Mouse (Mus musculus) MEL (cell line): Measurements from ENCODE around the gene Notch2. TPM values are rescaled to one million over a fixed set of nuclear protein-coding genes. Genes with fewer than 3 reads are reported as not detected.

ENCODE experiments used
- DNase-seq: peaks from one replicate; pipeline ENCODE4 v3.0.0; 2011; ENCODE audit warnings: low read depth, low spot score
- H3K27ac ChIP-seq: 2 replicates; pipeline ENCODE4 v1.5.1; 2012; ENCODE audit warnings: low read depth, mild to moderate bottlenecking, control low read depth, low read length, moderate library complexity; ENCODE audit not compliant: control insufficient read depth
- H3K27me3 ChIP-seq, 2 experiments: fragments of 150-350 bp in 1 of 2; sonication (generic) in 1 of 2; 2 replicates each; pipeline ENCODE4 v1.6.1; 2012; ENCODE audit warnings: low read length in 2 of 2, mild to moderate bottlenecking in 2 of 2, improper control_type of control experiment in 1 of 2, moderate library complexity in 1 of 2; ENCODE audit not compliant: insufficient read depth in 2 of 2, control insufficient read depth in 1 of 2
- H3K36me3 ChIP-seq, 2 experiments: 2 replicates each; pipeline ENCODE4 v1.6.1; 2012 to 2014; ENCODE audit warnings: low read length in 2 of 2, improper control_type of control experiment in 1 of 2, inconsistent platforms in 1 of 2, mild to moderate bottlenecking in 1 of 2; ENCODE audit not compliant: insufficient read depth in 2 of 2, control insufficient read depth in 1 of 2
- H3K4me1 ChIP-seq, 2 experiments: fragments of 150-350 bp in 1 of 2; sonication (generic) in 1 of 2; 2 replicates each; pipeline ENCODE4 v1.6.1; 2012; ENCODE audit warnings: low read length in 2 of 2, improper control_type of control experiment in 1 of 2, mild to moderate bottlenecking in 1 of 2; ENCODE audit not compliant: insufficient read depth in 2 of 2, control insufficient read depth in 1 of 2
- H3K4me3 ChIP-seq, 2 experiments: fragments of 150-350 bp in 1 of 2; sonication (generic) in 1 of 2; 2 replicates each; pipeline ENCODE4 v1.5.1; 2012; ENCODE audit warnings: low read depth in 2 of 2, low read length in 2 of 2, mild to moderate bottlenecking in 2 of 2, moderate library complexity in 2 of 2, control low read depth in 1 of 2, improper control_type of control experiment in 1 of 2; ENCODE audit not compliant: control insufficient read depth in 1 of 2, insufficient read depth in 1 of 2
- H3K79me2 ChIP-seq: 2 replicates; pipeline ENCODE4 v1.6.1; 2012; ENCODE audit warnings: mild to moderate bottlenecking, low read length, moderate library complexity; ENCODE audit not compliant: control insufficient read depth, poor library complexity, insufficient read depth
- H3K9ac ChIP-seq: 2 replicates; pipeline ENCODE4 v1.6.1; 2012; ENCODE audit warnings: low read depth, mild to moderate bottlenecking, control low read depth, low read length, moderate library complexity; ENCODE audit not compliant: control insufficient read depth, poor library complexity, severe bottlenecking
- H3K9me3 ChIP-seq: fragments of 150-350 bp; sonication (generic); replicated peaks from 2 replicates; pipeline ENCODE4 v1.6.1; 2012; ENCODE audit warnings: mild to moderate bottlenecking, low read length, improper control_type of control experiment, moderate library complexity; ENCODE audit not compliant: insufficient read depth
- BHLHE40 ChIP-seq: IDR thresholded peaks from 2 replicates; pipeline ENCODE4 v1.6.1; 2012; ENCODE audit warnings: low read depth, mild to moderate bottlenecking, inconsistent platforms, low read length, improper control_type of control experiment, borderline replicate concordance
- CTCF ChIP-seq, 3 experiments: IDR thresholded peaks in 2 of 3; conservative IDR thresholded peaks in 1 of 3; 2 replicates each; pipeline ENCODE4 v1.5.1; 2011 to 2012; ENCODE audit warnings: low read length in 3 of 3, low read depth in 2 of 3, mild to moderate bottlenecking in 2 of 3, improper control_type of control experiment in 1 of 3, inconsistent platforms in 1 of 3, mixed read lengths in 1 of 3, moderate library complexity in 1 of 3; ENCODE audit not compliant: control insufficient read depth in 1 of 3, insufficient read depth in 1 of 3, poor library complexity in 1 of 3, severe bottlenecking in 1 of 3
- ELF1 ChIP-seq: IDR thresholded peaks from 2 replicates; pipeline ENCODE4 v1.6.1; 2014; ENCODE audit warnings: low read depth, mild to moderate bottlenecking, inconsistent platforms, low read length, improper control_type of control experiment, moderate library complexity
- EP300 ChIP-seq, 2 experiments: IDR thresholded peaks; 2 replicates each; pipeline ENCODE4 v1.6.1; 2011; ENCODE audit warnings: improper control_type of control experiment in 2 of 2, low read length in 2 of 2, low read depth in 1 of 2, mild to moderate bottlenecking in 1 of 2
- ETS1 ChIP-seq: IDR thresholded peaks from 2 replicates; pipeline ENCODE4 v1.6.1; 2012; ENCODE audit warnings: low read depth, mild to moderate bottlenecking, inconsistent platforms, low read length, improper control_type of control experiment, moderate library complexity
- GATA1 ChIP-seq: IDR thresholded peaks from 2 replicates; pipeline ENCODE4 v1.6.1; 2011; ENCODE audit warnings: low read depth, low read length, improper control_type of control experiment
- KAT2A ChIP-seq: conservative IDR thresholded peaks from 2 replicates; pipeline ENCODE4 v1.6.1; 2012; ENCODE audit warnings: low read depth, low read length, improper control_type of control experiment, inconsistent platforms
- MAX ChIP-seq: IDR thresholded peaks from 2 replicates; pipeline ENCODE4 v1.6.1; 2011; ENCODE audit warnings: low read length, improper control_type of control experiment
- MAZ ChIP-seq: IDR thresholded peaks from 2 replicates; pipeline ENCODE4 v1.6.1; 2012; ENCODE audit warnings: low read depth, mild to moderate bottlenecking, inconsistent platforms, low read length, improper control_type of control experiment
- MYB ChIP-seq: IDR thresholded peaks from 2 replicates; pipeline ENCODE4 v1.6.1; 2011; ENCODE audit warnings: mild to moderate bottlenecking, low read depth, low read length, improper control_type of control experiment
- NELFE ChIP-seq: IDR thresholded peaks from 2 replicates; pipeline ENCODE4 v1.6.1; 2011; ENCODE audit warnings: low read depth, low read length, improper control_type of control experiment
- NRF1 ChIP-seq: IDR thresholded peaks from 2 replicates; pipeline ENCODE4 v1.6.1; 2014; ENCODE audit warnings: low read depth, mild to moderate bottlenecking, inconsistent platforms, low read length, improper control_type of control experiment, moderate library complexity; ENCODE audit not compliant: poor library complexity, insufficient read depth, severe bottlenecking
- POLR2A ChIP-seq, 2 experiments: IDR thresholded peaks; 2 replicates each; pipeline ENCODE4 v1.6.1; 2011 to 2012; ENCODE audit warnings: low read length in 2 of 2, mild to moderate bottlenecking in 2 of 2, control low read depth in 1 of 2, improper control_type of control experiment in 1 of 2, low read depth in 1 of 2, moderate library complexity in 1 of 2; ENCODE audit not compliant: control insufficient read depth in 1 of 2, insufficient read depth in 1 of 2, poor library complexity in 1 of 2
- POLR2AphosphoS2 ChIP-seq: IDR thresholded peaks from 2 replicates; pipeline ENCODE4 v1.6.1; 2011; ENCODE audit warnings: low read length, improper control_type of control experiment
- RAD21 ChIP-seq: IDR thresholded peaks from 2 replicates; pipeline ENCODE4 v1.6.1; 2011; ENCODE audit warnings: mild to moderate bottlenecking, low read depth, low read length, improper control_type of control experiment
- SIN3A ChIP-seq: IDR thresholded peaks from 2 replicates; pipeline ENCODE4 v1.6.1; 2012; ENCODE audit warnings: low read length, improper control_type of control experiment, inconsistent platforms
- SMC3 ChIP-seq: IDR thresholded peaks from 2 replicates; pipeline ENCODE4 v1.6.1; 2011; ENCODE audit warnings: low read depth, low read length, improper control_type of control experiment
- TAL1 ChIP-seq: IDR thresholded peaks from 2 replicates; pipeline ENCODE4 v1.6.1; 2012; ENCODE audit warnings: mild to moderate bottlenecking, inconsistent platforms, low read length, moderate library complexity, mixed read lengths
- TBP ChIP-seq: IDR thresholded peaks from 2 replicates; pipeline ENCODE4 v1.8.0; 2011; ENCODE audit warnings: low read depth, low read length, improper control_type of control experiment
- USF1 ChIP-seq: IDR thresholded peaks from 2 replicates; pipeline ENCODE4 v1.6.1; 2014; ENCODE audit warnings: low read depth, mild to moderate bottlenecking, inconsistent platforms, low read length, improper control_type of control experiment, moderate library complexity
- ZC3H11A ChIP-seq: IDR thresholded peaks from 2 replicates; pipeline ENCODE4 v1.6.1; 2012; ENCODE audit warnings: low read depth, mild to moderate bottlenecking, inconsistent platforms, low read length, improper control_type of control experiment
- ZKSCAN1 ChIP-seq: IDR thresholded peaks from 2 replicates; pipeline ENCODE4 v1.6.1; 2012; ENCODE audit warnings: low read depth, mild to moderate bottlenecking, inconsistent platforms, low read length, improper control_type of control experiment, moderate library complexity
- polyA plus RNA-seq, 2 experiments: library from polyadenylated mRNA; stranded (reverse) in 1 of 2; unstranded in 1 of 2; fragments of >175 nt in 1 of 2; fragments of >200 nt in 1 of 2; gene quantifications; 2 replicates each; pipeline versions ENCODE4 v1.2.1 to v1.2.4; 2012; ENCODE audit warnings: low replicate concordance in 2 of 2, low read depth in 1 of 2; ENCODE audit not compliant: insufficient read length in 2 of 2, insufficient read depth in 1 of 2, missing spikeins in 1 of 2
- total RNA-seq: library from RNA; depleted of rRNA; stranded (reverse); fragments of 300-350 nt; gene quantifications from 2 replicates; pipeline ENCODE4 v1.2.3, GENCODE M21; 2012

Gene Notch2
- total and polyA plus RNA-seq, 3 experiments, result 16.2 to 36.6 (median 16.6) TPM

DNA sequence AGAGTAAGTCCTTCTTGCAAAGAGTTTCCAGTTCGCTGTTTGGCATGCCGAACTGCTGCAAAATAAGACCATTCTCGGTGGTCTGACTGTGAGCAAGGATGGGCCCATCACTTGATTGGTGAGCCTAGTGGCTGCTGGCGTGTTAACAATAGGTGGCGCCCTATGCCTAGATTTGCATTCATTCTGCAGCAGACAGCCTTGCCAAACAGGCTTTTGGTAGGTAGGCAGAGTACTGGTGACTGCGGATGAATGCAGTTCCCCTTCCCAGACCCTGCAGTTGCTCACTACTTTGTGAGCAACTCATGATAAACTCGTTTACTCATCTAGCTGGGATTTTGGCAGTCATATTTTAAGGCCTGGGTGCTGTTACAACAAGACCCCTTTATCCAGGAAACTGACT, 167.5 kb downstream of the Notch2 start:
- Histone ChIP-seq H3K4me1 (no peaks in the 10 kb centered on the region), H3K9me3 (no peaks in the 10 kb centered on the region), H3K9ac (no peak overlapping the region), H3K4me3 (no peak overlapping the region), H3K79me2 (no peaks in the 10 kb centered on the region), H3K27ac (no peak overlapping the region), H3K36me3 (no peaks in the 10 kb centered on the region), H3K27me3 (peaks cover 0 to 4% of the 10 kb centered on the region in 2 experiments; a peak in 2 of 4 replicates)
- DNase-seq, result peak; percentile 75
- no peak for TF ChIP-seq ETS1
- no peak for TF ChIP-seq GATA1
- no peak for TF ChIP-seq POLR2A (IDR thresholded peaks at IDR 0.05; ENCODE audit: control insufficient read depth in 1 of 2, insufficient read depth in 1 of 2, low read depth in 1 of 2, low read length in 2 of 2, poor library complexity in 1 of 2)
- peak; percentile 72 to 86 (median 81) for TF ChIP-seq CTCF (IDR thresholded peaks at IDR 0.05 in 2 of 3, conservative IDR thresholded peaks at IDR 0.05 in 1 of 3; ENCODE audit: control insufficient read depth in 1 of 3, insufficient read depth in 1 of 3, low read depth in 2 of 3, low read length in 3 of 3, poor library complexity in 1 of 3, severe bottlenecking in 1 of 3)
- TF ChIP-seq MAZ, result no peak
- peak; percentile 88 for TF ChIP-seq RAD21
- TF ChIP-seq TBP, result no peak
- TF ChIP-seq KAT2A, result no peak
- no peak for TF ChIP-seq NRF1
- peak; percentile 82 for TF ChIP-seq SMC3
- TF ChIP-seq POLR2AphosphoS2, result no peak
- peak; percentile 84 for TF ChIP-seq ZC3H11A
- no peak for TF ChIP-seq NELFE
- no peak for TF ChIP-seq EP300 (IDR thresholded peaks at IDR 0.05; ENCODE audit: low read depth in 1 of 2, low read length in 2 of 2)
- TF ChIP-seq SIN3A, result no peak

DNA sequence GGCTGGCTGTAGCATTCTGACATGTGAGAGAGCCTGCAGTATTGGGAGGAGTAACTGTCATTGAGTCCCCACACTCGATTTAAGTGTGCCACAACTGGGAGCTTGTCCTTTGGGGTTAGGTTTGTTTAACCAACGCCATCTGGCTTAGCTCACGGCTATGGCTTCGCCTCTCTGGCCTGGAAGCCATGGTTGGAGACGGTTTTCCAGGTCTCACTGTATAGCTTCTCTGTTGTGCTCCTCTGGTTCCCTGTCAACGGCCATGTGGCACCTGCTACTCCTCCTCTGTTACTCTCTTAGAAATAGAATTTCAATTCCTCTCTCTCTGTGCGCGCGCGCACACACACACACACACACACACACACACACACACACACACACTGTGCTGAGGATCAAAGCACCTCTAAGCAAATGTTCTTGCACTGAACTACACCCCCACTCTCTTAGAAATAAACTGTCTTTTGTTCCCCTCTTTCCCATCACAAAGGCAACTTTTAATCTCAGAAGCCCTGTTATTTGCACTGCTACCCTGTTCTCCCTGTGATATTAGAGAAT, 171.9 kb downstream of the Notch2 start:
- Histone ChIP-seq H3K36me3 (no peaks in the 10 kb centered on the region), H3K79me2 (no peaks in the 10 kb centered on the region), H3K9me3 (no peaks in the 10 kb centered on the region), H3K9ac (no peak overlapping the region), H3K4me1 (no peaks in the 10 kb centered on the region), H3K27me3 (peaks cover 2 to 4% of the 10 kb centered on the region in 2 experiments; a peak in 3 of 4 replicates), H3K4me3 (no peak overlapping the region), H3K27ac (no peak overlapping the region)
- DNase-seq, result no peak
- TF ChIP-seq USF1, result no peak
- no peak for TF ChIP-seq NRF1
- TF ChIP-seq ELF1, result no peak
- TF ChIP-seq BHLHE40, result no peak
- no peak for TF ChIP-seq MYB
- TF ChIP-seq TAL1, result no peak
- no peak for TF ChIP-seq KAT2A
- no peak for TF ChIP-seq SMC3
- no peak for TF ChIP-seq MAX
- no peak for TF ChIP-seq ZKSCAN1
- no peak for TF ChIP-seq MAZ
